Mouse (Mus musculus): ENCODE measurements at regions not wholly inside any gene's neighbourhood (a gene's known extent, or its start where the extent isn't known, plus 50 kb on each side); places are given as distances from the start of the nearest gene placed in this dataset.
A peak's percentile ranks its signal among the peaks of the same experiment; 100 is the strongest.

DNA sequence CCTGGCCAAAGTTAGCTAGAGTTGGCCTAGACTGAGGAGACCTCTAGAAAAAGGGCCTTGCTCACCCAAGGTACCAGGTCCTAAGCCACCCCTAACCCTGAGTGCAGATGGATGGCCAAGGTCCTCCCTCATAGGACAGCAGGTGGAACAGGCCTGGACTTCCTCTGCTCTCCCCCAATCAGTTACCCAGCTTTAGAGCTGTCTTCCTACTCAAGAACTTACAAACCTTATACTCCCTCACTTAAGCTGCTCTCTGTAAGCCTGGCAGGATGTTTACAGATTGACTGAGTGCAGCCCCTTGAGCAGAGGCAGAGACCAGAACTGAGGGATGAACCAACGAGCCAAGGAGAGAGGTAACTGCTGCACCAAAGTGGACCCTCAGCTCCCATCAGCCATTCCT lies 94.5 kb downstream of the Rplp1 start:
- Histone ChIP-seq H3K27ac (no peak overlapping the region), H3K9me3 (no peaks in the 10 kb centered on the region), H3K4me3 (no peak overlapping the region), H3K4me1 (peaks cover 5% of the 10 kb centered on the region; the same call in 1 of the 2 replicates), H3K27me3 (no peaks in the 10 kb centered on the region), H3K4me2 (no peak overlapping the region), H3K9ac (no peak overlapping the region), H3K36me3 (no peaks in the 10 kb centered on the region)
- ATAC-seq (ENCODE audit: borderline replicate concordance, extremely low read depth, low FRiP score, low TSS enrichment): no peak
- 16% methylated on average over 1 of the region's 1 CpGs for WGBS

DNA sequence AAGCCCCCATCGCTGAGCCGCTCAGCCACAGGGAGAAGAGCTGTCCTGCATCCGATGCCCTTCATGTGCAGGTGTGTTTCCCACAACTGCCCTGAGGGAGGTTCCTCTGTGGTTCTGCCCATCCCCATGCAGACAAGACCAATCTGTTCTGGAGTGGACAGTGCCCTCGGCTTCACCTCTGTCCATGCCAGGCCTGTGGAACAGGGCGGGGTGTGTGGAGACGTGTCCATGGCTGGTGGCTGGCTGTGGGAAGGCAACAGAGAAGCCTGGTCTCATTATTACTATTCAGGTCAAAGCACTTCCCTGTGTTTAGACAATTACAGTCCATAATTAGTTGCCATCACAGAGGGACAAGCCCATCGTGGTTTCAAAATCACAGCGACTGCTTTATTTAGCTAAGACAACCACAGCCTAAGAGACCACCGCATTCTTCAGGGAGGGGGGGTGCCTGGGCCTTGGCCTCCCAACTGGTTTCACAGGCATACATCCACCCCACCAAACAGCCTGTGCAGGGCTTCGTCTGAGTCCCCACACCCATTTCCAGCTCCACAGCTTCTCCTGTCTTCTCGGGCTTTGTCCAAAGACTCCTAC lies 97.7 kb downstream of the Rplp1 start:
- no peak overlapping the region for H3K27ac ChIP-seq
- H3K9me3 ChIP-seq: no peaks in the 10 kb centered on the region
- H3K9ac ChIP-seq: no peak overlapping the region
- H3K4me3 ChIP-seq: no peak overlapping the region
- no peak overlapping the region for H3K4me2 ChIP-seq
- H3K36me3 ChIP-seq: no peaks in the 10 kb centered on the region
- ATAC-seq (ENCODE audit: borderline replicate concordance, extremely low read depth, low FRiP score, low TSS enrichment): no peak
- WGBS: 65% methylated on average over 11 of the region's 11 CpGs
- peaks cover 5% of the 10 kb centered on the region; the same call in 1 of the 2 replicates for H3K4me1 ChIP-seq
- no peaks in the 10 kb centered on the region for H3K27me3 ChIP-seq

GRCm38 (mm10) chr9:61815995-61816394 lies 98.3 kb downstream of the Rplp1 start:
- H3K36me3 ChIP-seq: no peaks in the 10 kb centered on the region
- WGBS: 29% methylated on average over 10 of the region's 10 CpGs
- H3K4me3 ChIP-seq: no peak overlapping the region
- no peak overlapping the region for H3K4me2 ChIP-seq
- no peak overlapping the region for H3K9ac ChIP-seq
- no peaks in the 10 kb centered on the region for H3K9me3 ChIP-seq
- no peak overlapping the region for H3K27ac ChIP-seq
- H3K27me3 ChIP-seq: no peaks in the 10 kb centered on the region
- H3K4me1 ChIP-seq: peaks cover 5% of the 10 kb centered on the region; the same call in 1 of the 2 replicates
- ATAC-seq (ENCODE audit: borderline replicate concordance, extremely low read depth, low FRiP score, low TSS enrichment): no peak

- ATAC-seq (ENCODE audit: borderline replicate concordance, extremely low read depth, low FRiP score, low TSS enrichment): no peak
- no peak overlapping the region for H3K4me2 ChIP-seq
- WGBS: 76% methylated on average over 3 of the region's 3 CpGs
- H3K36me3 ChIP-seq: no peaks in the 10 kb centered on the region
- no peaks in the 10 kb centered on the region for H3K9me3 ChIP-seq
- no peak overlapping the region for H3K4me3 ChIP-seq
- H3K4me1 ChIP-seq: peaks cover 14% of the 10 kb centered on the region
- H3K27ac ChIP-seq: no peak overlapping the region
- H3K27me3 ChIP-seq: no peaks in the 10 kb centered on the region
- H3K9ac ChIP-seq: no peak overlapping the region
These were observed 101.1 kb downstream of the Rplp1 start for GRCm38 (mm10) chr9:61813291-61813690.

DNA sequence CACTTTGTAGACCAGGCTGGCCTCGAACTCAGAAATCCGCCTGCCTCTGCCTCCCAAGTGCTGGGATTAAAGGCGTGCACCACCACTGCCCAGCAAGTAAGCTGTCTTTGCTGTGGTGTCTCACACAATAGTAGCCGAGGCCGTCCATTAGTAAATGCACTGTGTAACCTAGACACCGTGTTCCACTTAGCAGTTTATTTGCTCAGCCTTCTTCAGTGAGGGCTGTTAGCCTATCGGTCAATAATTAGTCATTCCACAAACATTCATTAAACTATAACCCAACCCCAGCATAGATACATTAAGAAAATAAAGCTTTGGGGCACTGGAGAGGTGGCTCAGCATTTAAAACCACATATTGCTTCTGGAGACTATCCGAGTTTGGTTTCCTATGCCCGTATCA lies 102.0 kb downstream of the Rplp1 start:
- Histone ChIP-seq H3K4me2 (no peak overlapping the region), H3K27me3 (no peaks in the 10 kb centered on the region), H3K36me3 (no peaks in the 10 kb centered on the region), H3K9me3 (no peaks in the 10 kb centered on the region), H3K27ac (no peak overlapping the region), H3K4me1 (peaks cover 24% of the 10 kb centered on the region), H3K4me3 (no peak overlapping the region), H3K9ac (no peak overlapping the region)
- 65% methylated on average over 9 of the region's 9 CpGs for WGBS
- ATAC-seq (ENCODE audit: borderline replicate concordance, extremely low read depth, low FRiP score, low TSS enrichment): no peak

GRCm38 (mm10) chr9:61810456-61810855 lies 103.9 kb downstream of the Rplp1 start:
- Histone ChIP-seq H3K4me3 (no peak overlapping the region), H3K36me3 (no peaks in the 10 kb centered on the region), H3K9ac (no peak overlapping the region), H3K27ac (no peak overlapping the region), H3K9me3 (no peaks in the 10 kb centered on the region), H3K27me3 (no peaks in the 10 kb centered on the region), H3K4me2 (no peak overlapping the region), H3K4me1 (peaks cover 30% of the 10 kb centered on the region)
- 70% methylated on average over 4 of the region's 4 CpGs for WGBS
- no peak for ATAC-seq (ENCODE audit: borderline replicate concordance, extremely low read depth, low FRiP score, low TSS enrichment)

DNA sequence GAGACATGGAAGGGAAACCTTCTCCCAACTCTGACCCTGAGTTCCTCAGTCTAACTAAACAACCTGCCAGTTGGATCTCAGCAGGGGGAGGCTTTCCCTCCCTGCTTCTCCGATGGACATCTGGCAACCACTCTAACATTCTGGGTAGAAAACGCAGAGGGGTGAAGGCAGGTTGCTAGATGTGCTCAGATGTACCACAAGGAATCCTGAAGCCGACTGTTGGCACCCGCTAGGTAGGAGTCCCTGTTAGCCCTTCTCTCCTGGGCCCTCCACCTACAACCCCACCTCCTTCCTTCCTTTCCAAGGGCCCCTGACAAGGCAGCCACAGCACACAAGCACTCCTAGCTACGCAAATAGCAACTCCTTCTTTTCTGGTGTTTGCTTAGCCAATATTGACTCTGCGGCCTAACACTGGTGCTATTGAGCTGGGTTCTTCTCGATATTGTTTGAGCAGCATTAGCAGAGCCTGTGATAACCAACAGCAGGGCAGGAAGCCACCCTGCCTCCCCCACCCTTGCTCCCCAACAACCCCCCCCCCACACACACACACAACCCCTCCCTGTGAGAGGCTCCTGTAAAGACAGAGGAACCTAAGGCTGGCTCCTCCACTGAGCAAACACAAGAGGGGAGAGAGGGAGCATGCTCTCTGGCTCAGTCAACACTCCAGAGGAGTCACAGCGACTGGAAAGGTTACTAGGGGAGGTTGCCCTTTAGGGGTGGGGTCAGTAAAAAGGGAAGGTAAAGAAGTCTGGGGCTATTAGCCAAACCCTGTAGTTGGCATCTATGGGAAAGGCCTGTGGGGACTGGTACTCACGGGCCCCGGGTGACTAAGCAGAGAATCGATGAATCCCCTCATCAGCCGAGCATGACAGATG lies 105.8 kb downstream of the Rplp1 start:
- Histone ChIP-seq H3K4me2 (no peak overlapping the region), H3K27me3 (no peaks in the 10 kb centered on the region), H3K9ac (no peak overlapping the region), H3K36me3 (no peaks in the 10 kb centered on the region), H3K4me3 (no peak overlapping the region), H3K27ac (peak overlapping the region; percentile 82), H3K9me3 (no peaks in the 10 kb centered on the region), H3K4me1 (peaks cover 30% of the 10 kb centered on the region)
- ATAC-seq (ENCODE audit: borderline replicate concordance, extremely low read depth, low FRiP score, low TSS enrichment): peak; percentile 89
- 48% methylated on average over 12 of the region's 12 CpGs for WGBS

- Histone ChIP-seq H3K4me3 (no peak overlapping the region), H3K9me3 (no peaks in the 10 kb centered on the region), H3K27me3 (no peaks in the 10 kb centered on the region), H3K9ac (no peak overlapping the region), H3K27ac (no peak overlapping the region), H3K4me2 (no peak overlapping the region), H3K4me1 (peaks cover 30% of the 10 kb centered on the region), H3K36me3 (no peaks in the 10 kb centered on the region)
- no peak for ATAC-seq (ENCODE audit: borderline replicate concordance, extremely low read depth, low FRiP score, low TSS enrichment)
- WGBS: 78% methylated on average over 2 of the region's 2 CpGs
These were observed 108.4 kb downstream of the Rplp1 start for GRCm38 (mm10) chr9:61805971-61806370.

GRCm38 (mm10) chr9:61803555-61803954 lies 110.8 kb downstream of the Rplp1 start:
- H3K27ac ChIP-seq: no peak overlapping the region
- no peaks in the 10 kb centered on the region for H3K36me3 ChIP-seq
- ATAC-seq (ENCODE audit: borderline replicate concordance, extremely low read depth, low FRiP score, low TSS enrichment): no peak
- 38% methylated on average over 3 of the region's 3 CpGs for WGBS
- no peaks in the 10 kb centered on the region for H3K27me3 ChIP-seq
- H3K4me3 ChIP-seq: no peak overlapping the region
- no peak overlapping the region for H3K4me2 ChIP-seq
- peaks cover 21% of the 10 kb centered on the region for H3K4me1 ChIP-seq
- H3K9me3 ChIP-seq: no peaks in the 10 kb centered on the region
- no peak overlapping the region for H3K9ac ChIP-seq

DNA sequence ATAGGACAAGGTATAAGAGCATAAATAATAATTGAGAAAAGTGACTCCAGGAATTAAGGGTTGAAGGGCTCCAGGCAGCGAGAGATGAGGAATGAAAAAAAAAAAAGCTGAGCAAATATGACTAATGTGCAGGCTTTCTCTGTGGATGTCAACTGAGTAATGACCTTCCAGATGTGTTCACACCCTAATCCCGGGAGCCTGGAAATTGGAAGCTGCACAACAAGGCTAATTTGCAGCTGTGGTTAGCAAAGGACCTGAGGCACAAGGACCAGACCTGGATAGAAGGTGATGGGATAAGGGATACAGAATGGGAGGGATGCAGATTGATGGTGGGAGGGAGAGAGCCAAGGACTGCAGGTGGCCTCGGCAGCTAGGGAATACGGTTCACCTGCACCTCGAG lies 111.6 kb downstream of the Rplp1 start:
- no peaks in the 10 kb centered on the region for H3K9me3 ChIP-seq
- H3K4me2 ChIP-seq: no peak overlapping the region
- H3K4me1 ChIP-seq: peaks cover 14% of the 10 kb centered on the region
- ATAC-seq (ENCODE audit: borderline replicate concordance, extremely low read depth, low FRiP score, low TSS enrichment): no peak
- no peaks in the 10 kb centered on the region for H3K27me3 ChIP-seq
- no peak overlapping the region for H3K4me3 ChIP-seq
- no peak overlapping the region for H3K27ac ChIP-seq
- H3K36me3 ChIP-seq: no peaks in the 10 kb centered on the region
- WGBS: 56% methylated on average over 5 of the region's 5 CpGs
- H3K9ac ChIP-seq: no peak overlapping the region

DNA sequence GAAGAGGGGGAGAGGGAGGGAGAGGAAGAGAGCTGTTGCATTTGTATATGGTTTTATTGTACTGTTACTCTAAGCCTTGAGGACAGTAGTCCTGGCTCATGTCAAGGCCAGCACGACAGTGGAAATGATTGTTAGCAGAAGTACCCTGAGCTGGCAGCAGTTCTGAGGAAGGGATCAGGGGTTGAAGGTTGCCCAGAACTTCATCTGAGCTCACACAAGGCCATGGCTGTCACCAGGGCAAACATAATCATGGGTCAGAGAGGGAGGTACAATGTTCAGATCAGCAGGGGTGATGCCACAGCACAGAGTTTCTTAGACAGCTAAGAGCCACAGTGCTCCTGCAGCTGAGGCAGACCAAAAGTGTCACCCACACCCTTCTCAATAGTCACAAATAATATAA lies 114.8 kb downstream of the Rplp1 start:
- Histone ChIP-seq H3K4me2 (no peak overlapping the region), H3K4me1 (no peaks in the 10 kb centered on the region), H3K4me3 (no peak overlapping the region), H3K27ac (no peak overlapping the region), H3K36me3 (no peaks in the 10 kb centered on the region), H3K9ac (no peak overlapping the region), H3K9me3 (no peaks in the 10 kb centered on the region), H3K27me3 (no peaks in the 10 kb centered on the region)
- WGBS: 41% methylated on average over 1 of the region's 1 CpGs
- no peak for ATAC-seq (ENCODE audit: borderline replicate concordance, extremely low read depth, low FRiP score, low TSS enrichment)

GRCm38 (mm10) chr9:61795910-61796309 lies 118.4 kb downstream of the Rplp1 start:
- no peaks in the 10 kb centered on the region for H3K36me3 ChIP-seq
- 56% methylated on average over 5 of the region's 5 CpGs for WGBS
- H3K9me3 ChIP-seq: no peaks in the 10 kb centered on the region
- no peaks in the 10 kb centered on the region for H3K27me3 ChIP-seq
- H3K4me2 ChIP-seq: no peak overlapping the region
- H3K4me3 ChIP-seq: no peak overlapping the region
- ATAC-seq (ENCODE audit: borderline replicate concordance, extremely low read depth, low FRiP score, low TSS enrichment): no peak
- no peak overlapping the region for H3K9ac ChIP-seq
- no peaks in the 10 kb centered on the region for H3K4me1 ChIP-seq
- peak overlapping the region; percentile 14; the same call in 1 of the 2 replicates for H3K27ac ChIP-seq
